Mouse (Mus musculus): ENCODE data around the gene Upk3b. TPM values are rescaled to one million over a fixed set of nuclear protein-coding genes. Genes with fewer than 3 reads are reported as not detected.
"Not testable (repeated sequence)": the region's sequence is repeated elsewhere in the genome, so short reads cannot be mapped to it uniquely, and the experiment has no call there.

The Upk3b gene
- polyA plus RNA-seq, 1 experiment from 2014 or later, result 0.13 TPM

GRCm38 (mm10) chr5:136052861-136053655 lies 14.8 kb downstream of the Upk3b start:
- Histone ChIP-seq H3K9me3 (no peaks in the 10 kb centered on the region), H3K4me2 (no peak overlapping the region), H3K9ac (replicated peaks) (no peak overlapping the region), H3K36me3 (no peaks in the 10 kb centered on the region), H3K4me1 (replicated peaks) (peaks cover 11% of the 10 kb centered on the region), H3K4me3 (replicated peaks) (no peak overlapping the region), H3K27ac (no peak overlapping the region), H3K27me3 (peaks cover under 1% of the 10 kb centered on the region; the same call in 1 of the 2 replicates)
- WGBS, result 68% methylated on average over 8 of the region's 8 CpGs
- no peak for ATAC-seq (ENCODE audit: insufficient number of reproducible peaks, insufficient read depth, low FRiP score, low TSS enrichment, low read depth)

DNA sequence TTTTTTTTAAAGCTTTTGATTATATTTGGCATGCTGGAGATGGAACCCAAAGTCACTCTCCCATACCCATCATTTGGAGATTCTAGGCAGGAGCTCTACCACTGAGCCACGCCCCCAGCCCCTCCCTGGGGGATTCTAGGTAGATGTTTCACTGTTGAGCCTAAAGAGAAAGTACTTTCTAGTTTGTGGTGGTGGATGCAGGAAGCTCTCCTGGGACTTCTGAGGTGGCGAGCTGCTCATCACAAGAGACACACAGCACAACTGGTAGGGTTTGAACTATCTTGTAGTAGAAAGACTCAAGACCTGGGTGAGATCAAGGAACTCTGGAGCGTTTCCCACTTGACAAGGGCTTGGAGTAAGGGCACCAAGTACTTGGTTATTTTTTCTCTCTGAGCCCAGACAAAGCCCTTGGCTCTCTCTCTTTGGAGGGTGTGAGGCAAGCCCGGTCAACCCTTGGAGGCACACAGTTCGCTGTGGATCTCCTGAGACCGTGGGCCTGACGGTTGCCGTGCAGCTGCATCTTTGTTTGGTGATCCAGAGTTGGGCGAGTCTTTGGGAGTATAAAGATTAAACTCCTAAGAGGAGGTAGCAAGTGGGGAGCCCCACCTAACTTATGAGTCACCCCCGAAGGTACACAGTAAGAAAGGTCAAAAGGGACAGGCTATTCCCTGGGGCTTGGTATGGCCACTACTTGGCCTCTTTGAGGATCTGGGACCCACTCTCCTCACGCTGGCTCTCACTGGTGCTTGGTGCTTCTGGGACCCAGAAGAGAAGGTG lies 16.2 kb downstream of the Upk3b start, which contains the start of gene Upk3bl:
Upk3bl (plus strand) TSS at position 192 of the 777 bp plus-strand sequence.
- no peak within 1 kb of the TSS for H3K9ac ChIP-seq (replicated peaks)
- no peak within 1 kb of the TSS for H3K4me2 ChIP-seq
- H3K36me3 ChIP-seq, result no peaks in the 10 kb centered on the region
- peaks cover 11% of the 10 kb centered on the region for H3K4me1 ChIP-seq (replicated peaks)
- peaks cover 10% of the 10 kb centered on the region; the same call in 1 of the 2 replicates for H3K27me3 ChIP-seq
- H3K9me3 ChIP-seq, result no peaks in the 10 kb centered on the region
- H3K4me3 ChIP-seq (replicated peaks), result no peak within 1 kb of the TSS
- no peak within 1 kb of the TSS for H3K27ac ChIP-seq
- ATAC-seq (ENCODE audit: insufficient number of reproducible peaks, insufficient read depth, low FRiP score, low TSS enrichment, low read depth), result no peak
- WGBS, result 91% methylated on average over 11 of the region's 11 CpGs

- Histone ChIP-seq H3K9ac (replicated peaks) (no peak overlapping the region), H3K36me3 (no peaks in the 10 kb centered on the region), H3K27me3 (peaks cover 22% of the 10 kb centered on the region), H3K4me3 (replicated peaks) (no peak overlapping the region), H3K27ac (no peak overlapping the region), H3K4me1 (replicated peaks) (peaks cover 11% of the 10 kb centered on the region), H3K4me2 (no peak overlapping the region), H3K9me3 (no peaks in the 10 kb centered on the region)
- 41% methylated on average over 4 of the region's 4 CpGs for WGBS
- ATAC-seq (ENCODE audit: insufficient number of reproducible peaks, insufficient read depth, low FRiP score, low TSS enrichment, low read depth), result no peak
Observed at GRCm38 (mm10) chr5:136056062-136056461, 17.8 kb downstream of the Upk3b start.

GRCm38 (mm10) chr5:136057085-136057484 lies 18.8 kb downstream of the Upk3b start:
- Histone ChIP-seq H3K4me2 (no peak overlapping the region), H3K9ac (replicated peaks) (no peak overlapping the region), H3K36me3 (no peaks in the 10 kb centered on the region), H3K27me3 (peaks cover 26% of the 10 kb centered on the region), H3K4me1 (replicated peaks) (peaks cover under 1% of the 10 kb centered on the region; the same call in 1 of the 2 replicates), H3K27ac (no peak overlapping the region), H3K4me3 (replicated peaks) (no peak overlapping the region), H3K9me3 (no peaks in the 10 kb centered on the region)
- ATAC-seq (ENCODE audit: insufficient number of reproducible peaks, insufficient read depth, low FRiP score, low TSS enrichment, low read depth), result peak; percentile 41; the same call in 1 of the 2 replicates
- WGBS, result 28% methylated on average over 8 of the region's 8 CpGs

DNA sequence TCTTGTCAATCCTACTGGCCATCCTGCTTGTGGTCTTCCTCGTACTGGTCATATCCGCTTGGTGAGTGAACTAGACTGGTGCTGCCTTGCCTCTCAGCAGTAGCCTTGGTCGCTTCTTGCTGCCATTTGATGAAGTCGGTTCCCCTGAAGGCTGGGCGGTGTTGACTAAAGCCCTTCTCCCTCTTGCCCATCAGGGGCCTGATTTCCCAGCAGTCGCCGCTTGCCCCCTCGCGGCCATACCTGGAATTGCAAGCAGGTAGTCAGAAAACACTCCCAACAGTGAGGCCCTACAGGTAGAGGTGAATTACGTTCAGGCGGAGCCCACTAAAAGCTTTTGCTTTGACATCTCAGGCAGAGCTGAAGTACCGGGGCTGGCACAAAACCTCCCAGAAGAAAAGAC lies 23.3 kb downstream of the Upk3b start:
- H3K4me3 ChIP-seq (replicated peaks), result no peak overlapping the region
- no peak for ATAC-seq (ENCODE audit: insufficient number of reproducible peaks, insufficient read depth, low FRiP score, low TSS enrichment, low read depth)
- no peaks in the 10 kb centered on the region; the same call in 1 of the 2 replicates for H3K4me1 ChIP-seq (replicated peaks)
- H3K27me3 ChIP-seq, result peaks cover 26% of the 10 kb centered on the region
- H3K27ac ChIP-seq, result no peak overlapping the region
- WGBS, result 13% methylated on average over 12 of the region's 12 CpGs
- H3K36me3 ChIP-seq, result no peaks in the 10 kb centered on the region
- H3K9ac ChIP-seq (replicated peaks), result no peak overlapping the region
- no peak overlapping the region for H3K4me2 ChIP-seq
- peaks cover 4% of the 10 kb centered on the region; the same call in 1 of the 2 replicates for H3K9me3 ChIP-seq

GRCm38 (mm10) chr5:136063920-136064319 lies 25.6 kb downstream of the Upk3b start:
- H3K27me3 ChIP-seq, result peaks cover 23% of the 10 kb centered on the region
- H3K9me3 ChIP-seq, result peaks cover 4% of the 10 kb centered on the region; the same call in 1 of the 2 replicates
- no peak for ATAC-seq (ENCODE audit: insufficient number of reproducible peaks, insufficient read depth, low FRiP score, low TSS enrichment, low read depth)
- H3K4me2 ChIP-seq, result no peak overlapping the region
- no peaks in the 10 kb centered on the region for H3K4me1 ChIP-seq (replicated peaks)
- WGBS, result 89% methylated on average over 10 of the region's 10 CpGs
- no peak overlapping the region for H3K4me3 ChIP-seq (replicated peaks)
- H3K36me3 ChIP-seq, result no peaks in the 10 kb centered on the region
- no peak overlapping the region for H3K9ac ChIP-seq (replicated peaks)
- H3K27ac ChIP-seq, result no peak overlapping the region

GRCm38 (mm10) chr5:136066404-136067148 lies 28.3 kb downstream of the Upk3b start:
- not testable (repeated sequence) for H3K36me3 ChIP-seq; H3K4me2 ChIP-seq; H3K4me3 ChIP-seq (replicated peaks); H3K4me1 ChIP-seq (replicated peaks); H3K27me3 ChIP-seq; H3K9ac ChIP-seq (replicated peaks); H3K9me3 ChIP-seq; H3K27ac ChIP-seq; ATAC-seq (ENCODE audit: insufficient number of reproducible peaks, insufficient read depth, low FRiP score, low TSS enrichment, low read depth)
- 74% methylated on average over 11 of the region's 11 CpGs for WGBS

GRCm38 (mm10) chr5:136069411-136069810 lies 31.1 kb downstream of the Upk3b start:
- Histone ChIP-seq H3K9me3 (peaks cover 5% of the 10 kb centered on the region; the same call in 1 of the 2 replicates), H3K27ac (no peak overlapping the region), H3K9ac (replicated peaks) (no peak overlapping the region), H3K4me2 (no peak overlapping the region), H3K4me3 (replicated peaks) (no peak overlapping the region), H3K4me1 (replicated peaks) (0 out of 2 replicates have a peak, but pooled peaks cover 5% of the 10 kb centered on the region), H3K27me3 (peaks cover 10% of the 10 kb centered on the region), H3K36me3 (no peaks in the 10 kb centered on the region)
- ATAC-seq (ENCODE audit: insufficient number of reproducible peaks, insufficient read depth, low FRiP score, low TSS enrichment, low read depth), result no peak
- WGBS, result 63% methylated on average over 2 of the region's 2 CpGs

- Histone ChIP-seq H3K9ac (replicated peaks) (no peak overlapping the region), H3K27ac (no peak overlapping the region), H3K27me3 (0 out of 2 replicates have a peak, but pooled peaks cover 5% of the 10 kb centered on the region), H3K4me2 (no peak overlapping the region), H3K9me3 (0 out of 2 replicates have a peak, but pooled peaks cover 3% of the 10 kb centered on the region), H3K4me3 (replicated peaks) (no peak overlapping the region), H3K4me1 (replicated peaks) (0 out of 2 replicates have a peak, but pooled peaks cover 9% of the 10 kb centered on the region), H3K36me3 (no peaks in the 10 kb centered on the region)
- WGBS, result 65% methylated on average over 6 of the region's 6 CpGs
- no peak for ATAC-seq (ENCODE audit: insufficient number of reproducible peaks, insufficient read depth, low FRiP score, low TSS enrichment, low read depth)
Observed at GRCm38 (mm10) chr5:136073051-136073450, 34.8 kb downstream of the Upk3b start.

DNA sequence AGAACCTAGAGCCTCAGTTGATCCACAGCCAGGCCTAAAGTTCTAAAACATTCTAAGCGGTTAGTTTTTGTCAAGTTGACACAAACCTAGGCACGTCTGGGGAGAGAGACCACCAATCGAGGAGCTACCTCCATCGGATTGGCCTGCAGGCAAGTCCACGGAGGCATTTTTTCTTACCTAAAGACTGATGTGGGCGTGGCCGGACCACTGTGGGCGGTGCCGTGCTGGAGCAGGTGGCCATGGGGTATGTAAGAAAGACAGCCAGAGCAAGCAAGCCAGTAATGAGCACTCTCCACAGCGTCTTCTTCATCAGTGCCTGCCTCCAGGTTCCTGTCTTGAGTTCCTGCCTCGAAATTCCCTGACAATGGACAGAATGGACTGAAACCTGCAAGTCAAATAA lies 35.2 kb downstream of the Upk3b start:
- Histone ChIP-seq H3K4me2 (no peak overlapping the region), H3K9ac (replicated peaks) (no peak overlapping the region), H3K9me3 (0 out of 2 replicates have a peak, but pooled peaks cover 3% of the 10 kb centered on the region), H3K27ac (no peak overlapping the region), H3K4me1 (replicated peaks) (0 out of 2 replicates have a peak, but pooled peaks cover 9% of the 10 kb centered on the region), H3K36me3 (no peaks in the 10 kb centered on the region), H3K27me3 (0 out of 2 replicates have a peak, but pooled peaks cover 5% of the 10 kb centered on the region), H3K4me3 (replicated peaks) (no peak overlapping the region)
- no peak for ATAC-seq (ENCODE audit: insufficient number of reproducible peaks, insufficient read depth, low FRiP score, low TSS enrichment, low read depth)
- WGBS, result 65% methylated on average over 11 of the region's 11 CpGs
